Mouse (Mus musculus): ENCODE measurements around the gene Cinp.

Cinp gene

DNA sequence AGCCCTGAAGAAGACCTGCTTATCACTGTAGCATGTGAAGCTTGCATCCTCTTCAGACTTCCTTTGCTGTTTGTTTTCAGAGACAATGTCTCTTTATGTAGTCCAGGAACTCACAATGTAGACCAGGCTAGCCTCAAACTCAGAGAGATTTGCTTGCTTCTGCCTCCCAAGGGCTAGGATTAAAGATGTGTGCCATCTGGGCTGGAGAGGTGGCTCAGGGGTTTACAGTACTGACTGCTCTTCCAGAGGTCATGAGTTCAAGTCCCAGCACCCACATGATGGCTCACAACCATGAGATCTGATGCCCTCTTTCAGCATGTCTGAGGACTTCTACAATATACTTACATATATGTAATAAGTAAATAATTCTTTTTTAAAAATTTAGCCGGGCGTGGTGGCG is 53.8 kb downstream of the Cinp start:
- DNase-seq (ENCODE audit: low read depth, low spot score): no peak

DNA sequence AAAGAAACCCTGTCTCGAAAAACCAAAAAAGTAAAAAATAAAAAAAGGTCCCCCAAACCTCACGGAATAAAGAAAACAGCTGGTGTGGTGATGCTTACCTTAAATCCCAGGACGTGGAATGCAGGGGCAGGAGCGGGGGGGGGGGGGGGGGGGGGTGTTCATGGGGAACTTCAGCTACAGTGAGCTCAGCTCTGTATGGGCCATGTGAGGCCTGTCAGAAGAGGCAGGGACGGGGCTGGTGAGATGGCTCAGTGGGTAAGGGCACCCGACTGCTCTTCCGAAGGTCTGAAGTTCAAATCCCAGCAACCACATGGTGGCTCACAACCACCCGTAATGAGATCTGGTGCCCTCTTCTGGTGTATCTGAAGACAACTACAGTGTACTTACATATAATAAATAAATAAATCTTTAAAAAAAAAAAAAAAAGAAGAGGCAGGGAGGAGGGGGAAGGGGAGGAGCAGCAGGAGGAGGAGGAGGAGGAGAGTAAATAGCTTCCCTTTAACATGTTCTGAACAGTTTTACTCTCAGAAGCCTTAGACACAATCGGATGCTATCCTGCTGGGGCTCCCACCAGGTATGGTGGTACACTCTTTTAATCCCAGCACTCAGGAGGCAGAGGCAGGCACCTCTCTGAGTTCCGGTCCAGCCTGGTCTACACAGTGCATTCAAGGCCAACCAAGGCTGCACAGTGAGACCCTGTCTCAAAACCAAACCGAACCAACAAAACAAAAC is 58.5 kb downstream of the Cinp start:
- DNase-seq (ENCODE audit: low read depth, low spot score): no peak

DNA sequence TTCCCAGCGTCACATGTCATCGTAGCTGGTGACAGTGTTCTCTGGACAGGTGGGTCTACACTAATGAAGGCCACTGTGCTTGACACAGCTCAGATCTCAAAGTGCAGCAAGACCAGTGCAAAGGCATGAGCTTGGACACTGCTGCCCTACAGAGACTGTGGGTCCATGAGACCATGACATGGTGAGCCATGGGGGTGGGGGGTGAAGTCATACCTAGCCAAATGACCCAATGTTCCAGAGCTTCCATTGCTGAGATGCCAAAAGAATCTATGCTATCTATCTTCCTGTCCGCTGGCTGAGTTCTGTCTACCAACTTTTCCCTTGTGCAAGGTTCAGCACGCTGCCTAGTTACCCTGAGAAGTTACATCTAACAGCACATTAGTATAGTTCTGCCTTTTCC is 60.0 kb downstream of the Cinp start:
- DNase-seq (ENCODE audit: low read depth, low spot score): no peak

Measured in A20 (cell line).